Mouse (Mus musculus): ENCODE data around the gene Fam20c.

Fam20c gene

DNA sequence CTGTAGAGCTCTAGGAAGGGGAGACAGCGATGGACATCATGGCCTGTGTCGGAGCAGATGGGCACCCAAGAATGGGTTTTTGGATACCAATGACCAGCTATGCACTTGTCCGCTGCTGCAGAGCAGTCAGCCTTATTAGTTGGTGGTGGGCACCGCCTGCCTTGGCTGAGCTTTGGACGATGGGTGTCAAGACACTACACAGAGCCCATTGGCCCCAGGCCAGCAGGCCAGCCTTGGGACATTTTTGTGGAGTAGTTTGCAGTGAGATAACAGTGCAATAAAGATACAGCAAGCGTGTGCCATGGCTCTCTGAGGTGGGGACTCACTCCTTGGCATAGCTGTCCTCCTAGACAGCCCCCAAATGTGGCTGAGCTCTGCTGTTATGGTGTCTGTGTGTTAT lies 55.5 kb downstream of the Fam20c start:
- DNase-seq (ENCODE audit: low spot score in 2 of 2) = no peak

DNA sequence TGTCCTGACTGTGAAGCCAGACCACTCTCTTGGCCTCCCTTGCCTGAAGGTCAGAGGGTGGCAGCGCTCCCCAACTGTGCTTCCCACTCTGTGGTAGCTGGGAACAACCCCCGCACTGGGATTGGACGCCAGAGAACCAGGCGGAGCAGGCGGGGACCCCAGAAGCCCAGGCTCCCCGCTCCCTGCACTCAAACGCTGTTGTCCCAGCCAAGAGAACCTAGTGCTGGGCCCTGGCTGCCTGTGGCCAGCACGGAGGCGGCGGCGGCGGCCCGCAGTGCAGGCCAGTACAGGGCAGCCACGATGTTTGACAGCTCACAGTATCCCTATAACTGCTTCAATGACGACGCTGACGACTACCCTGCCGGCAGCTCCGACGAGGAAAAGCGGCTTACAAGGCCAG lies 65.5 kb downstream of the Fam20c start, which contains the start of gene Gm5294:
Gene Gm5294 (plus strand): TSS at position 301 of the 400 bp plus-strand sequence.
- no peak for DNase-seq (ENCODE audit: low spot score in 2 of 2)

- no peak for DNase-seq (ENCODE audit: low spot score in 2 of 2)
Observed at GRCm38 (mm10) chr5:138820717-138821332, 66.5 kb downstream of the Fam20c start.

DNA sequence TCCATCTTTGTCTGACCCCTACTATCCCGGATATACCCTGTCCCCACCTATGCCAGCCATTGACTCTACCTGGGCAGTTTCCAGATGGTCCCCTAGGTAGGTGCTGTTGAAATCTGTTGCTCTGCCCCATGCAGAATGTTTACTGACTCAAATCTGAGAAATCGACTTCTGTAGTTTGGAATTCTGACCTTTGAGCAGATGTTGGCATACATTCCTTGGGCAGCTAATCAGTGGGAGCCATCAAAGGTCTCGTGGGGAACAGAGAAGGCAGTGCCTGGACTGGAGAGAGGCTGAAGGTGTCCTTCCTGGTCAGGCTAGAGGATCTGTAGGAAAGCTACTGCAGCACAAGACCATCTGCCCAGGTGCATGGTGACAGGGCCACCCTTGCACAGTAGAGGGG lies 70.8 kb downstream of the Fam20c start:
- DNase-seq (ENCODE audit: low spot score in 2 of 2) = no peak

DNA sequence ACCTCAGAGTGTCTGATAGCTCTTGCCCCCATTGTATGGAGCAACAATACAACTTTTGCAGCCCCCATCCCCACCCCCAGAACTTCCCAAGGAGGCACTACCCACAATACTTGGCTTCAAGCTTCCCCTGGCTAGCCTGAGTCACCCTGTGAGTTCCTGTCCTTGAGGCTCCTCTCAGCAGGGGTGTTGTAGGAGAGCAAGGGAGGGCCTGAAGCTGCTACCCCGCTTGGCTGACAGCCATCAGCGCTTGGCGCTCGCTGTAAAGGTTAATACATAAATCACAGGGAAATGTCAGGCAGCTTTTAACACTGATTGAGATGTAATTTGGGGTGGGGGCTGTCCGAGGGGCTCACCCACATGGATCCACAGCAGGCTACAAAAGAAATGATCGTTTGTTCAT lies 79.1 kb downstream of the Fam20c start:
- no peak for DNase-seq (ENCODE audit: low spot score in 2 of 2)

DNA sequence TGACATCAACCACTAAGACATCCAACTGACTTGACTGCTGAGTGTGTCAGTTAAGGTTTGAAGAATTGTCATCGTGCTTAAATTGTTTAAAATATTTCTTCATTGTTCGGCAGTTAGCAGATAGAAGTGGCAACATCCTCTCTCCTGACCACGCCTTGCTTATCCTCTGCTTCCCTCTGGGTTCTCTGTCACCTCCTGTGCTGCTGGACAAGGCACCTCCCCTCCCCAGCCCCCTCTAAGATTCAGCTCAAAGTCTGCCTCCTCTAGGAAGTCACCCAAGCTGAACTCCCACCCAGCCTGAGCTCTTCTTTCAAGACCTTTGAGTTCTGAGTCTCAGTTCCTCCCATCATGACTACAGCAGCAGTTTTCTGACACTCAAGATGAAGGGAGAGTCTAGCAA lies 80.6 kb downstream of the Fam20c start:
- no peak for DNase-seq (ENCODE audit: low spot score in 2 of 2)

DNA sequence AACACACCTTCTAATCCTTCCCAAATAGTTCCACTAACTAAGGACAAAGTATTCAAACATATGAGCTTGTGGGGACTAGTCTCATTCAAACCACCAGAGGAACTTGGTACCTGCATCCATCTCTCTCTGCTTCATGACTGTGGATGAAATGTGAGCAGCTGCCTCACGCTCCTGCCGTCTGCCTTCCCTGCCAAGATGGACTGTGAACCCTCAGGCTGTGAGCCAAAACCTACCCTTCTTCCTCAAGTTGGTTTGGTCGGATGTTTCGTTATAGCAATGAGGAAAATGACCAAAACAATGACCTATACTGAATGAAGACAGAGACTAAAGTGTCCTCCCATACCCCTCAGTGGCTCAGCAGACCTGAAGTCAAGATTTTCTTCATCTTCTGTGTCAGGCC lies 86.7 kb downstream of the Fam20c start:
- no peak for DNase-seq (ENCODE audit: low spot score in 2 of 2)

- no peak for DNase-seq (ENCODE audit: low spot score in 2 of 2)
Observed at GRCm38 (mm10) chr5:138843168-138843824, 89.0 kb downstream of the Fam20c start.

- DNase-seq (ENCODE audit: low spot score in 2 of 2) = peak in 1 of 2 experiments; percentile 37
Observed at GRCm38 (mm10) chr5:138846506-138846905, 92.2 kb downstream of the Fam20c start.

- DNase-seq (ENCODE audit: low spot score in 2 of 2) = peak; percentile 90 to 91
Observed at GRCm38 (mm10) chr5:138848102-138848501, 93.8 kb downstream of the Fam20c start.

GRCm38 (mm10) chr5:138849682-138850461 lies 95.6 kb downstream of the Fam20c start:
- peak; percentile 37 to 42 for DNase-seq (ENCODE audit: low spot score in 2 of 2)

- DNase-seq (ENCODE audit: low spot score in 2 of 2) = no peak
Observed at GRCm38 (mm10) chr5:138850462-138850844, 96.1 kb downstream of the Fam20c start.

DNA sequence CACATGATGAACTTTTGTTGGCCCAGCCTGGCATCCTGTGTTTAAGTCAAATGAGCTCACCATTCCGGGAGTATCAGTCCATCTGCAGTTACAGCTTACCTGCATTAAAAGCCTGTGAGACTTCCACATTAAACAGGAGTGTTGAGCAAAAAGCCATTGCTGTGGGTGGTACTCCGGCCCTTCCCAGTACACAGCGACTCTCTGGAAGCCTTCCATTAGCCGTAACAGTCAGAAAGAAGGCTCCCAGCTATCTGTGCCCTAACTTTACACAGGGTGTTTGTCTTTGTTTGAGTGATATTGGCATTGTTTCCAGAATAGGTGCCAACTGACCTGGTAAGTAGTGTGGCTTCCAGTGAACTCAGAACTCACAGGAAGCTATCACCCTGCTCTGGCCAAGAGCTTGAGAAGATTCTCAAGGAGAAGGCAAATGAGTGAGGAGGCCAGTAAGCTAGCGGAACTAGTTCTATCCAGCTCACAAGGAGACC lies 97.0 kb downstream of the Fam20c start:
- no peak for DNase-seq (ENCODE audit: low spot score in 2 of 2)

GRCm38 (mm10) chr5:138852151-138852550 lies 97.8 kb downstream of the Fam20c start:
- DNase-seq (ENCODE audit: low spot score in 2 of 2) = no peak

GRCm38 (mm10) chr5:138853349-138853748 lies 99.0 kb downstream of the Fam20c start:
- DNase-seq (ENCODE audit: low spot score in 2 of 2) = no peak

- peak; percentile 80 to 88 for DNase-seq (ENCODE audit: low spot score in 2 of 2)
Observed at GRCm38 (mm10) chr5:138857010-138857617, 102.8 kb downstream of the Fam20c start.

- peak; percentile 33 to 54 for DNase-seq (ENCODE audit: low spot score in 2 of 2)
Observed at GRCm38 (mm10) chr5:138857811-138858251, 103.5 kb downstream of the Fam20c start.

All from right cerebral cortex, postnatal 10 days (tissue).